Mouse (Mus musculus): ENCODE data around the gene Zbtb7b.

GRCm38 (mm10) chr3:89343279-89343678, 51.3 kb downstream of the Zbtb7b start:
- TF ChIP-seq CTCF (IDR thresholded peaks at IDR 0.05; ENCODE audit: insufficient read depth, low read depth, low read length) = no peak
- TF ChIP-seq POLR2A (IDR thresholded peaks at IDR 0.05; ENCODE audit: insufficient read depth, low read depth, low read length) = no peak
